Mouse (Mus musculus) C2C12 (cell line): ENCODE results near the gene Nr5a2.

Experiments
- CEBPB ChIP-seq: IDR thresholded peaks from one replicate; pipeline ENCODE4 v1.6.1; 2011; ENCODE audit warnings: low read depth, mild to moderate bottlenecking, control low read depth, moderate library complexity
- CTCF ChIP-seq: IDR thresholded peaks from one replicate; pipeline ENCODE4 v1.5.1; 2011; ENCODE audit not compliant: control insufficient read depth, insufficient read depth, insufficient read length
- FOSL1 ChIP-seq: IDR thresholded peaks from one replicate; pipeline ENCODE4 v1.8.0; 2011; ENCODE audit warnings: mild to moderate bottlenecking, low read length; ENCODE audit not compliant: poor library complexity, insufficient read depth, severe bottlenecking
- MAX ChIP-seq: IDR thresholded peaks from one replicate; pipeline ENCODE4 v1.6.1; 2011; ENCODE audit warnings: mild to moderate bottlenecking, control low read depth
- MYOD1 ChIP-seq: IDR thresholded peaks from one replicate; pipeline ENCODE4 v1.6.1; 2011; ENCODE audit warnings: low read depth; ENCODE audit not compliant: control insufficient read depth, insufficient read length
- MYOG ChIP-seq: IDR thresholded peaks from one replicate; pipeline ENCODE4 v1.6.1; 2011; ENCODE audit not compliant: control insufficient read depth, insufficient read length; ENCODE audit errors: extremely low read depth
- USF1 ChIP-seq: IDR thresholded peaks from one replicate; pipeline ENCODE4 v1.6.1; 2011; ENCODE audit warnings: low read depth, mild to moderate bottlenecking, control low read depth, moderate library complexity

- TF ChIP-seq USF1 (no peak), CTCF (no peak), CEBPB (no peak), MYOG (no peak), FOSL1 (no peak), MAX (no peak), MYOD1 (no peak)
Measured at GRCm38 (mm10) chr1:136931026-136931425, 29.2 kb downstream of the Nr5a2 start.
